Mouse (Mus musculus) neural tube, embryonic 13.5 days (tissue): ENCODE measurements around the gene Rhoh. TPM values are rescaled to one million over a fixed set of nuclear protein-coding genes. Genes with fewer than 3 reads are reported as not detected.

Source experiments
- polyA plus RNA-seq: library from polyadenylated mRNA; unstranded; fragments of >200 nt; fragmentation: Nextera tagmentation; extraction: Ambion mirVana; gene quantifications from 2 replicates; pipeline ENCODE4 v1.2.1, GENCODE M21; 2015

Gene Rhoh
- polyA plus RNA-seq, 1 experiment from 2014 or later: 0.47 TPM

Other genes starting within 250 kb of the Rhoh start
- gene Pds5a, start 162.9 kb upstream of the Rhoh start, polyA plus RNA-seq: 46.3 and 53.9 TPM in 2 replicates
- 14.9 and 17.4 TPM in 2 replicates for gene N4bp2, start 97.7 kb upstream of the Rhoh start, polyA plus RNA-seq
- not detected in 2 replicates for gene Chrna9, start 73.7 kb downstream of the Rhoh start, polyA plus RNA-seq
- 0.10 TPM in 1 of 2 replicates, not detected in the other for gene 9130230L23Rik, start 143.1 kb downstream of the Rhoh start, polyA plus RNA-seq